Mouse (Mus musculus) heart, embryonic 14.5 days (tissue): ENCODE results near the gene Rpl7a. TPM values are rescaled to one million over a fixed set of nuclear protein-coding genes. Genes with fewer than 3 reads are reported as not detected.

ENCODE experiments used
- ATAC-seq: fragments of 200-750 bp; cut with Nextera tagmentation; 2 replicates; pipeline ENCODE4 v1.8.0; 2017; ENCODE audit warnings: low read depth, moderate TSS enrichment; ENCODE audit not compliant: insufficient number of reproducible peaks, insufficient read depth, low FRiP score
- H3K27ac ChIP-seq, 2 experiments: fragments of 200-500 bp in 1 of 2; fragments of 300-500 bp in 1 of 2; sonication (generic) in 1 of 2; replicated peaks in 1 of 2; 2 replicates each; pipeline ENCODE4 v1.5.1; 2012 to 2014; ENCODE audit warnings: low read depth in 2 of 2, low read length in 2 of 2, control low read depth in 1 of 2, mild to moderate bottlenecking in 1 of 2, mixed read lengths in 1 of 2; ENCODE audit not compliant: control insufficient read depth in 1 of 2, insufficient read depth in 1 of 2
- H3K27me3 ChIP-seq: fragments of 300-500 bp; sonication (generic); 2 replicates; pipeline ENCODE4 v1.6.1; 2014; ENCODE audit warnings: mild to moderate bottlenecking, low read length, control low read depth; ENCODE audit not compliant: control insufficient read depth, insufficient read depth
- H3K36me3 ChIP-seq: fragments of 300-500 bp; sonication (generic); 2 replicates; pipeline ENCODE4 v1.6.1; 2014; ENCODE audit warnings: mild to moderate bottlenecking, control low read depth, low read length, mixed read lengths; ENCODE audit not compliant: control insufficient read depth, insufficient read depth
- H3K4me1 ChIP-seq, 2 experiments: fragments of 200-500 bp in 1 of 2; fragments of 300-500 bp in 1 of 2; sonication (generic) in 1 of 2; 2 replicates each; pipeline ENCODE4 v1.6.1; 2012 to 2014; ENCODE audit warnings: low read length in 2 of 2, control low read depth in 1 of 2, mixed read lengths in 1 of 2; ENCODE audit not compliant: control insufficient read depth in 2 of 2, insufficient read depth in 2 of 2
- H3K4me2 ChIP-seq: fragments of 300-500 bp; sonication (generic); 2 replicates; pipeline ENCODE4 v1.6.1; 2014; ENCODE audit warnings: mild to moderate bottlenecking, low read length
- H3K4me3 ChIP-seq, 2 experiments: fragments of 200-500 bp in 1 of 2; fragments of 300-500 bp in 1 of 2; sonication (generic) in 1 of 2; 2 replicates each; pipeline ENCODE4 v1.5.1; 2012 to 2014; ENCODE audit warnings: low read length in 2 of 2, mild to moderate bottlenecking in 2 of 2, control low read depth in 1 of 2, low read depth in 1 of 2, moderate library complexity in 1 of 2; ENCODE audit not compliant: control insufficient read depth in 1 of 2, insufficient read depth in 1 of 2
- H3K9ac ChIP-seq: fragments of 300-500 bp; sonication (generic); 2 replicates; pipeline ENCODE4 v1.6.1; 2014; ENCODE audit warnings: mild to moderate bottlenecking, low read length
- H3K9me3 ChIP-seq: fragments of 300-500 bp; sonication (generic); 2 replicates; pipeline ENCODE4 v1.6.1; 2016; ENCODE audit warnings: low read length, control low read depth; ENCODE audit not compliant: control insufficient read depth
- WGBS: fragments of 180-500 bp; shearing (Covaris S2); extraction: QIAGEN DNeasy Blood & Tissue Kit; methylation state at CpG from one replicate; pipeline ENCODE4 v1.1.7; 2014; 5-methylcytosine and 5-hydroxymethylcytosine counted together
- polyA plus RNA-seq: library from polyadenylated mRNA; unstranded; fragments of >200 nt; fragmentation: Nextera tagmentation; extraction: Ambion mirVana; gene quantifications from 2 replicates; pipeline ENCODE4 v1.2.1, GENCODE M21; 2014

Rpl7a gene
- polyA plus RNA-seq, 1 experiment from 2014 or later: 428 TPM

DNA sequence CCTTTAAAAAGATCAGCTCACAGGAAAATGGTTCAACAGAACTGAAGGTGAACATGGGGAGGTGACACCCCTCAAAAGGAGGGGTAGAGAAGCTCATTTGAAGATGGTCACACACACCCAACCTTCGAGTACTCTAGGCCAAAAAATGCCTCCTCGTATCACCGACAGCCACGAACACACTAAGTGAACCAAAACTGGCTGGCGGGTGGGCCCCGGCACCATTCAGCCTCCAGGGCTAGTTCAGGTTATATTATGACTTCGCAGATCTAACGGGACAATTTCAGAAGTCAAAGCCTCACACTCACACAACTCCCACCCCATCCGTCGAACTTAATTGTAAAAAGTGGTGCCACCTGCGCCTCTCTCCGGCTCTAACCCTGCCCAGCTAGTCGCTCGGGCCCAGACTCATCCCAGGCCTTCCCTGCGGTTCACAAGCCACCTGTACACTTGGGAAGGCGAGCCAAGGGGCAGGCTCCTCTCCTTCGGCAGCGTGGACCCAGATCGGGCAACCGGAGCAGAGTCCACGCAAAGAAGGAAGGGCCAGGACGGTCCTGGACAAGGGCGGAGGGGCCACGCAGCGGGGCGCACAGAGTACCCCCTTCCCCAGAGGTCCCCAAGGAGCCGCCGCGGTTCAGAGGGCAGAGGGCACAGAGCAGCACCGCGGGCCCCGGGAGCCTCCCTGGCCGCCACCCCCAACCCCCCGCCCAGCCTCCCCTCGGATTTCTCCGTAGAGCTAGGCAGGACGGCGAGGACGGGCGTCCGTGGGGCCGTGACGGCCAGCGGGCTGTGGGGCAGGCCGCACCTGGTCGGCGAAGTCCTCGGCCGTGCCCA lies 22.1 kb downstream of the Rpl7a start:
- Histone ChIP-seq H3K36me3 (peaks cover 43% of the 10 kb centered on the region), H3K4me1 (peaks cover 6 to 41% of the 10 kb centered on the region in 2 experiments), H3K27ac (peak overlapping the region; percentile 86 to 92), H3K9ac (peak overlapping the region; percentile 99), H3K27me3 (no peaks in the 10 kb centered on the region), H3K9me3 (no peaks in the 10 kb centered on the region), H3K4me3 (peak overlapping the region; percentile 71 to 92), H3K4me2 (peak overlapping the region; percentile 77)
- peak; percentile 34 for ATAC-seq
- WGBS: under 1% methylated on average over 45 of the region's 49 CpGs

DNA sequence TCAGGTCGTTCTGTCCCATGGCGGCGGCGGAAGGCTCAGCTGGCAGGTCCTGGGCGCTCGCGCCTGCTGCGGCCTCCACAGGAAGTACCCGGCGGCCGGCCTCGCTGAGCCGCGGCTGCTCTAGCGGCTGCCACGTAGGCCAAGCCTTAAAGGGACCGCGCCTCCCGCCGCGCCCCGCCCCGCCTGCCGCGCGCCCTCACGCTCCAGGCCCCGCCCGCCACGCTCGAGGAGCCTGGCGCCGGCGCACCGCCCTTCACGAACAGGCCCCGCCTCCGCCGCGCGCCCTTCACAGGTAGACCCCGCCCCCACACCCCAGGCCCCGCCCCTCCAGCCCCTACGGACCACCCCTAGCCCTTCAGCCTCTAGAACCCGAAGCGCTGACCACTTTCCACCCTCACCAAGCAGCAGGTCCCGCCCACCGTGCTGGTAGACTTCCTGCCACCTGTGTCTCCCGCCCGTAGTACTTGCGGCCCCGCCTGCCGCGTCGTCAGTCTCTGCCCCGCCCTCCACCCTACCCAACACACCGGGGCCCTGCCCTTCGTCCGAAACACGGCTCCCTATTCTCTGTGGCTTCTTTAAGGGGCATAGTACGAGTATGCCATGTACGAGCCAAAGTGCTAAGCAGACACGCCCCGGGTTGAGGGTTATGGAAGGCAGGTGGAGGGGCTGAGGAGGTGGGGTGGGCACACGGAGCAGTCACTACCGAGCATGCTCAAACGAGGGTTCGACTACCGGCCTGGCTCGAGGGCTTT lies 22.9 kb downstream of the Rpl7a start, which contains the start of the genes Surf4 and Stkld1:
Gene Surf4, minus strand, starts transcription at position 625 of the 752 bp plus-strand sequence.
Gene Stkld1, plus strand, starts transcription at position 744 of the 752 bp plus-strand sequence.
- 1% methylated on average over 40 of the region's 70 CpGs for WGBS
- H3K36me3 ChIP-seq: peaks cover 35% of the 10 kb centered on the region
- H3K4me1 ChIP-seq: peaks cover 6 to 38% of the 10 kb centered on the region in 2 experiments
- peak within 1 kb of the TSS; percentile 99 for H3K9ac ChIP-seq
- H3K27ac ChIP-seq: peak within 1 kb of the TSS; percentile 86 to 92
- peak; percentile 96 for ATAC-seq
- H3K4me3 ChIP-seq: peak within 1 kb of the TSS; percentile 71 to 92
- H3K4me2 ChIP-seq: peak within 1 kb of the TSS; percentile 77
- H3K9me3 ChIP-seq: no peaks in the 10 kb centered on the region
- no peaks in the 10 kb centered on the region for H3K27me3 ChIP-seq

DNA sequence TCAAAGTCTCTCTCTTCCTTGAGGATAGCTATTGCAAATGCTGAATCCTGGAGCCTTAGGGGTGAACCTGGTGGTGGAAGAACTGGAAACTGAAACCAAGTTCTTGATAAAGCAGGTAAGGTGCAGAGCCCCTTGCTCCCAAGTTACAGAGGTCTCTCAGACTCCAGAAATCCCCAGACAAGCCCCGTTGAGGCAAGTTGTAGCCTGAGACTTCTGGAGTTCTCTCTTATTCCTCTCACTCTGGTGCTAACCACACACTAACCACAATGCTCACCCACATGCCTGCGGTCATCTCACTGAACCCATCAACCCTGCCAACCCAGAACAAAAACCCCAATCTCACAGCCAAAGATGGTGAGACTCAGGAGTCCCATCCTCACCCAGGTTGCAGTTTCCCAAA lies 24.7 kb downstream of the Rpl7a start:
- H3K27ac ChIP-seq: no peak overlapping the region
- H3K4me3 ChIP-seq: no peak overlapping the region
- 84% methylated on average over 2 of the region's 2 CpGs for WGBS
- H3K9ac ChIP-seq: no peak overlapping the region
- no peaks in the 10 kb centered on the region for H3K9me3 ChIP-seq
- H3K27me3 ChIP-seq: no peaks in the 10 kb centered on the region
- H3K4me2 ChIP-seq: no peak overlapping the region
- no peak for ATAC-seq
- H3K4me1 ChIP-seq: peaks cover 4 to 22% of the 10 kb centered on the region in 2 experiments
- H3K36me3 ChIP-seq: peaks cover 17% of the 10 kb centered on the region

DNA sequence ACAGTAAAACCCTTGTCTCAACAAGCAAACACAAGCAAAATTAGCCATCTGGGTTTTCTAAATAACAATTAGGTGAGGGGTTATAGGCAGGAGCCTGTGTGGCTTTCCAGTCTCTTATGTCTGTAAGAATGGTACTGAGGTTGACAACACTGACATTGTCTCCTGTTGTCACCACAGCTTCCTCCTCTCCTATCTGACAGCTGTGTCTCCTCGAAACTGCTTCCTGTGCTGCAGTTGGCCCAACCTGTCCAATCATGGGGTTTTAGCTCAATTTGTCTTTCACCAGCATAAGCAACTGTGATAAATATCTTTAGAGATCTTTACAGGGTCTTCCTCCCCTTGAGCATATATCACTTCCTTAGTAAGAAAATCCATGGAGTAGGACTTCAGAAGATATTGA lies 25.9 kb downstream of the Rpl7a start:
- H3K27me3 ChIP-seq: no peaks in the 10 kb centered on the region
- no peak overlapping the region for H3K27ac ChIP-seq
- no peak overlapping the region for H3K9ac ChIP-seq
- no peak for ATAC-seq
- no peaks in the 10 kb centered on the region for H3K9me3 ChIP-seq
- no peak overlapping the region for H3K4me3 ChIP-seq
- H3K4me1 ChIP-seq: peaks cover 4 to 12% of the 10 kb centered on the region in 2 experiments
- WGBS: 59% methylated on average over 1 of the region's 1 CpGs
- H3K36me3 ChIP-seq: peaks cover 6% of the 10 kb centered on the region
- no peak overlapping the region for H3K4me2 ChIP-seq

DNA sequence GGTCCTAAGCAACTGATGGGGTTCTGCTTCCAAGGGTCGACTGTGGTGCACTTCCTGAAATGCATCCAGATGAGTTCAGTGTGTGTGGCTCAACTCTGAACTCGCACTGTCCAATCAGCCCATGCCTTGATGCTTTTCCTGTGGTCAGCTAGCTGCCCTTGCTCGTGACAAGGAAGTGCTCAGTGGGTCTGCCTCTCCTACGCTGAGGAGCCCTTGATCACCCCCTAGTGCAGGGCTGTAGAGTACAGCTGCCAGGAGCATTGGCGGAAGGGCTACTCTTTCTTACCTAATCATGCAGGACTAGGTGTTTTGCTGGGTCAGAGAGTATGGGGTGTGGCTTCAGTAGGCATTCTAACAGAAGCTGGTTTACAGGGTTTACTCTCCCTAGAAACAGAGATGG lies 31.0 kb downstream of the Rpl7a start:
- ATAC-seq: no peak
- H3K9me3 ChIP-seq: no peaks in the 10 kb centered on the region
- H3K27ac ChIP-seq: no peak overlapping the region
- H3K4me2 ChIP-seq: no peak overlapping the region
- H3K27me3 ChIP-seq: no peaks in the 10 kb centered on the region
- H3K4me3 ChIP-seq: no peak overlapping the region
- WGBS: 35% methylated on average over 5 of the region's 5 CpGs
- no peaks in the 10 kb centered on the region for H3K36me3 ChIP-seq
- H3K9ac ChIP-seq: no peak overlapping the region
- no peaks in the 10 kb centered on the region for H3K4me1 ChIP-seq

DNA sequence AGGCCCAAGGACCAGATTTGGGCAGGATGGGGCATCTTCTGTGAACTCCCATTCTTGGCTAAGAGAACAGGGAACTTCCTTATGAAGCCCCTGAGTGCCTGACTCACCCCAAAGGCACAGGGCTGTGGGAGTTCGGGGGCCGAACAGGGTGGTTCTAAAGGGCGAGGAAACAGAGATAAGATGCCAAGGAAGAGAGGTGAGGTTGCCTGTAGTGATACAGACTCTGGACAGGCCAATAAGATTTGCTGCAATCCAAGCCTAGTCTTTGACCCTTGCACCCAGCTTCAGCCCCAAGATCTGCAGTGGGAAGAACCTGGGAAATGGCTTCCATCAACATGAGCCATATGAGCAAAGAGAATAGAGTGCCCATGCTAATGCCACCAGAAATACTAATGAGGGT lies 32.7 kb downstream of the Rpl7a start:
- Histone ChIP-seq H3K27ac (no peak overlapping the region), H3K27me3 (no peaks in the 10 kb centered on the region), H3K4me2 (no peak overlapping the region), H3K4me1 (no peaks in the 10 kb centered on the region), H3K36me3 (0 out of 2 replicates have a peak, but pooled peaks cover 3% of the 10 kb centered on the region), H3K4me3 (no peak overlapping the region), H3K9me3 (no peaks in the 10 kb centered on the region), H3K9ac (no peak overlapping the region)
- WGBS: 71% methylated on average over 3 of the region's 3 CpGs
- ATAC-seq: no peak

DNA sequence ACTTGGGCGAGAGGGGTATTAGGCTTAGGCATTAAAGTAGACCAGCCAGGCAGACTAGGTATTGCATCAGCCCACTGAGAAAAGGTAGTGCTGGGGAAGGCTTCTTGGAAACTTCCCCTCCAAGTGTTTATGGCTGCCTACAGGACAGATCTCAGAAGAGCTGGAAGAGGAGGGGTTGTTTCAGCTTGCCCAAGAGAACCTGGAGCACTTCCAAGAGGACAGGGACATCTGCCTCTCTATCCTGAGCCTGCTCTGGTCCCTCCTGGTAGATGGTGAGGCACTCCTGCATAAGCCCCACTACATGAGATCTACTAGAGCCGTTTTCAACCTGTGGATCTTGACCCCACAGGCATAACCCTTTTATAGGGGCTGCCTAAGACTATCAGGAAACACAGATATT lies 39.8 kb downstream of the Rpl7a start:
- ATAC-seq: no peak
- 81% methylated on average over 2 of the region's 2 CpGs for WGBS
- no peak overlapping the region for H3K27ac ChIP-seq

More for the DNA sequence above, 39.8 kb downstream of the Rpl7a start:
- H3K9me3 ChIP-seq: no peaks in the 10 kb centered on the region
- H3K4me3 ChIP-seq: no peak overlapping the region
- no peaks in the 10 kb centered on the region for H3K27me3 ChIP-seq
- H3K36me3 ChIP-seq: peaks cover 69% of the 10 kb centered on the region
- no peaks in the 10 kb centered on the region for H3K4me1 ChIP-seq
- no peak overlapping the region for H3K9ac ChIP-seq
- no peak overlapping the region for H3K4me2 ChIP-seq
